Mouse (Mus musculus) E14TG2a.4 (cell line): ENCODE results near the gene Nhsl1.

Source experiments
- CTCF ChIP-seq: conservative IDR thresholded peaks from 2 replicates; pipeline ENCODE4 v1.5.1; 2014; ENCODE audit warnings: low read length
- NANOG ChIP-seq: IDR thresholded peaks from 2 replicates; pipeline ENCODE4 v1.6.1; 2014; ENCODE audit warnings: borderline replicate concordance, low read length, mixed read lengths
- POU5F1 ChIP-seq: IDR thresholded peaks from 2 replicates; pipeline ENCODE4 v1.6.1; 2014; ENCODE audit warnings: low read length, borderline replicate concordance

DNA sequence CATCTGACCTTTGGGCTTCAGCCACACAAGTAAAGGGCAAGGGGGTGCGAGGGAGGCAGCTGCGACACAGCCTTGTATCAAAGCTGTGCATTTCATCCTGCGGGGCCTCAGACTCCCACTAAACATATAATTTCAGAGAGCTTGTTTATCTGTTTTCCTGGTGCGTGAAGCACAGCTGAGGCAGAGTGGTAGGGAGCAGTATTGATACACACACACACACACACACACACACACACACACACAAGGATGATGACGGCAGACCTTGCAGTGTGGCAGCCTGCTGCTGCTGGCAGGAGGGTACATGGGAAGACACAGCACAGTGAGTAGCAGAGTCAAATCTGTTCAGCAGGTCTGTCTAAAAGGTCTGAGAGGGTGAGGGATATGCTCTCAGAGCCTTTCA lies 85.9 kb downstream of the Nhsl1 start:
- TF ChIP-seq CTCF (no peak), POU5F1 (no peak), NANOG (no peak)
